ENCODE assay signal across 16 mouse cellular contexts in the genomic region with DNA sequence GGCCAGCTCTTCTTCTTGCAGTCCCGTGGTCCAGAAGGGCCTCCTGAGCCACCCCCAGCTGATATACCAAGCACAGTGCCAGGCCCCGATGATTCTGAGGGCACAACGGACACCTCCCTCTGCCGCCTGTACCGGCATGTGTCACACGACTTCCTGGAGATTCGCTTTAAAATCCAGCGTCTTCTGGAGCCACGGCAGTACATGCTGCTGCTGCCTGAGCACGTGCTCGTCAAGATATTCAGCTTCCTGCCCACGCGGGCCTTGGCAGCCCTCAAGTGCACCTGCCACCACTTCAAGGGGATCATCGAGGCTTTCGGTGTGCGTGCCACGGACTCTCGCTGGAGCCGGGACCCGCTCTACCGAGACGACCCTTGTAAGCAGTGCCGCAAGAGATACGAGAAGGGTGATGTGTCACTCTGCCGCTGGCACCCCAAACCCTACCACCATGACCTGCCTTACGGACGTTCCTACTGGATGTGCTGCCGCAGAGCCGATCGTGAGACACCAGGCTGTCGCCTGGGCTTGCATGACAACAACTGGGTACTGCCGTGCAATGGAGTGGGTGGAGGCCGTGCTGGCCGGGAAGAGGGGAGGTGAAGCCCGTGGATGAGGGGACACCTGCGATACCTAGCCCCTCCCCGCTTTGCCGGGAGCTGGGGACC. TPM values are rescaled to one million over a fixed set of nuclear protein-coding genes. Genes with fewer than 3 reads are reported as not detected.
A peak's percentile ranks its signal among the peaks of the same experiment; 100 is the strongest.
DNase-seq lines count a peak whose midpoint lies in the region; ATAC-seq lines count a peak whose summit lies in the region.
"Had no signal": no experiment of that assay in that cellular context is flagged by ENCODE, and none has a peak within 500 bp of the region (broad histone marks: within the 10 kb centered on the region; RNA-seq: fewer than 3 reads in every experiment).

No protein-coding gene starts in this region.

- H3K36me3 ChIP-seq in hindbrain, embryonic 12.5 days: peaks cover 66% of the 10 kb centered on the region
- H3K36me3 ChIP-seq in hindbrain, embryonic 14.5 days (replicated peaks; ENCODE audit: control insufficient read depth, insufficient read depth): peaks cover 73% of the 10 kb centered on the region
- H3K36me3 ChIP-seq in midbrain, embryonic 14.5 days (ENCODE audit: control insufficient read depth, insufficient read depth, low read length): peaks cover 61% of the 10 kb centered on the region
- peaks cover 69% of the 10 kb centered on the region for H3K36me3 ChIP-seq in midbrain, embryonic 13.5 days

- WGBS in hindbrain, embryonic 12.5 days: 92% methylated on average over 38 of the region's 38 CpGs
- 94% methylated on average over 38 of the region's 38 CpGs for whole genome bisulfite sequencing in hindbrain, embryonic 14.5 days
- 95% methylated on average over 38 of the region's 38 CpGs for WGBS in midbrain, embryonic 14.5 days
- 92% methylated on average over 38 of the region's 38 CpGs for WGBS in midbrain, embryonic 13.5 days

- no peak overlapping the region for H3K4me3 ChIP-seq in hindbrain, embryonic 12.5 days
- no peak overlapping the region for H3K4me3 ChIP-seq in hindbrain, embryonic 14.5 days (replicated peaks; ENCODE audit: low read length)
- H3K4me3 ChIP-seq in midbrain, embryonic 14.5 days (replicated peaks; ENCODE audit: low read depth, low read length): no peak overlapping the region
- no peak overlapping the region for H3K4me3 ChIP-seq in midbrain, embryonic 13.5 days (replicated peaks)
- H3K4me3 ChIP-seq: heart, embryonic 13.5 days; limb, embryonic 12.5 days had no signal

- H3K4me2 ChIP-seq in hindbrain, embryonic 12.5 days (replicated peaks): no peak overlapping the region
- H3K4me2 ChIP-seq in hindbrain, embryonic 14.5 days (replicated peaks): no peak overlapping the region
- no peak overlapping the region for H3K4me2 ChIP-seq in midbrain, embryonic 14.5 days (ENCODE audit: low read length)
- H3K4me2 ChIP-seq in midbrain, embryonic 13.5 days (replicated peaks): no peak overlapping the region
- H3K4me2 ChIP-seq: heart, embryonic 13.5 days; limb, embryonic 12.5 days had no signal

- no peak for DNase-seq in hindbrain, embryonic 14.5 days (ENCODE audit: low spot score)
- no peak for DNase-seq in midbrain, embryonic 14.5 days
- DNase-seq in right cerebral cortex, postnatal 10 days (ENCODE audit: low spot score in 2 of 2): peak; percentile 42 to 59
- DNase-seq in adipocyte (ENCODE audit: low spot score): no peak
- no peak for DNase-seq in gastrocnemius, adult 8-10 months (ENCODE audit: low spot score in 2 of 2)
- DNase-seq: cerebellum, adult 11 months had no signal

- no peaks in the 10 kb centered on the region for H3K27me3 ChIP-seq in hindbrain, embryonic 12.5 days
- no peaks in the 10 kb centered on the region for H3K27me3 ChIP-seq in hindbrain, embryonic 14.5 days (ENCODE audit: control insufficient read depth, insufficient read depth, low read length)
- no peaks in the 10 kb centered on the region for H3K27me3 ChIP-seq in midbrain, embryonic 14.5 days (ENCODE audit: control insufficient read depth, insufficient read depth, low read length)
- H3K27me3 ChIP-seq in midbrain, embryonic 13.5 days: no peaks in the 10 kb centered on the region
- H3K27me3 ChIP-seq: heart, embryonic 13.5 days; limb, embryonic 12.5 days; Patski had no signal

- no peak for ATAC-seq in hindbrain, embryonic 12.5 days (ENCODE audit: low FRiP score)
- ATAC-seq in hindbrain, embryonic 14.5 days (ENCODE audit: low FRiP score): no peak
- peak; percentile 24; the same call in 1 of the 2 replicates for ATAC-seq in midbrain, embryonic 14.5 days (ENCODE audit: low FRiP score, low TSS enrichment)
- ATAC-seq in midbrain, embryonic 13.5 days: no peak
- peak; percentile 33; the same call in 1 of the 2 replicates for ATAC-seq in common myeloid progenitor, adult 5-6 weeks (replicated peaks; ENCODE audit: low read depth, poor library complexity, severe bottlenecking)
- ATAC-seq: CD4-positive, CD25-positive, alpha-beta regulatory T cell, adult 4 months; intestine, postnatal 0 days; Patski had no signal

- no peak overlapping the region for H3K9ac ChIP-seq in hindbrain, embryonic 12.5 days
- H3K9ac ChIP-seq in hindbrain, embryonic 14.5 days: no peak overlapping the region
- no peak overlapping the region for H3K9ac ChIP-seq in midbrain, embryonic 14.5 days (replicated peaks; ENCODE audit: low read length)
- no peak overlapping the region for H3K9ac ChIP-seq in midbrain, embryonic 13.5 days (replicated peaks)
- H3K9ac ChIP-seq: heart, embryonic 13.5 days; limb, embryonic 12.5 days had no signal

- H3K27ac ChIP-seq in hindbrain, embryonic 12.5 days: 0 out of 2 replicates have a peak overlapping the region, but pooled peaks have one; percentile 12
- no peak overlapping the region for H3K27ac ChIP-seq in hindbrain, embryonic 14.5 days
- no peak overlapping the region for H3K27ac ChIP-seq in midbrain, embryonic 14.5 days (replicated peaks; ENCODE audit: low read depth, low read length)
- no peak overlapping the region for H3K27ac ChIP-seq in midbrain, embryonic 13.5 days
- H3K27ac ChIP-seq: heart, embryonic 13.5 days; limb, embryonic 12.5 days had no signal

- H3K4me1 ChIP-seq in hindbrain, embryonic 12.5 days: peaks cover 4% of the 10 kb centered on the region; the same call in 1 of the 2 replicates
- H3K4me1 ChIP-seq in hindbrain, embryonic 14.5 days (replicated peaks; ENCODE audit: control insufficient read depth, insufficient read depth, low read length): 0 out of 2 replicates have a peak, but pooled peaks cover 4% of the 10 kb centered on the region
- H3K4me1 ChIP-seq in midbrain, embryonic 14.5 days (ENCODE audit: control insufficient read depth, insufficient read depth, low read length): peaks cover 5% of the 10 kb centered on the region; the same call in 1 of the 2 replicates
- peaks cover 8% of the 10 kb centered on the region for H3K4me1 ChIP-seq in midbrain, embryonic 13.5 days (replicated peaks)

- H3K9me3 ChIP-seq in hindbrain, embryonic 12.5 days (replicated peaks): no peaks in the 10 kb centered on the region
- H3K9me3 ChIP-seq in hindbrain, embryonic 14.5 days (ENCODE audit: control insufficient read depth, low read length): no peaks in the 10 kb centered on the region
- H3K9me3 ChIP-seq in midbrain, embryonic 14.5 days (ENCODE audit: control insufficient read depth, low read length): no peaks in the 10 kb centered on the region
- H3K9me3 ChIP-seq in midbrain, embryonic 13.5 days: no peaks in the 10 kb centered on the region
- H3K9me3 ChIP-seq: heart, embryonic 13.5 days; limb, embryonic 12.5 days had no signal

RNA-seq across cellular contexts. Expression of a gene that starts 12.3 kb away (rescaled TPM):
- polyA plus RNA-seq in hindbrain, embryonic 12.5 days (2016; fragmentation: Nextera tagmentation; extraction: Ambion mirVana): 21.2 and 22.8 TPM in 2 replicates
- 19.1 and 20.3 TPM in 2 replicates for polyA plus RNA-seq in hindbrain, embryonic 14.5 days (2014; fragmentation: Nextera tagmentation; extraction: Ambion mirVana)
- polyA plus RNA-seq in midbrain, embryonic 14.5 days (2014; fragmentation: Nextera tagmentation; extraction: Ambion mirVana): 18.5 and 20.0 TPM in 2 replicates
- polyA plus RNA-seq in midbrain, embryonic 13.5 days (2015; fragmentation: Nextera tagmentation; extraction: Ambion mirVana): 22.5 and 23.9 TPM in 2 replicates
- total RNA-seq in common myeloid progenitor, adult 5-6 weeks (2017): 3.7 and 5.4 TPM in 2 replicates
- total RNA-seq in gastrocnemius, adult 8-10 months (2022): 1 to 10 TPM; 1.6 to 2.3 (median 1.9) TPM

RNA-seq across cellular contexts. Expression of a gene that starts 12.7 kb away (rescaled TPM):
- polyA plus RNA-seq in hindbrain, embryonic 12.5 days (2016; fragmentation: Nextera tagmentation; extraction: Ambion mirVana): 118 and 122 TPM in 2 replicates
- polyA plus RNA-seq in hindbrain, embryonic 14.5 days (2014; fragmentation: Nextera tagmentation; extraction: Ambion mirVana): 104 and 110 TPM in 2 replicates
- 112 and 130 TPM in 2 replicates for polyA plus RNA-seq in midbrain, embryonic 14.5 days (2014; fragmentation: Nextera tagmentation; extraction: Ambion mirVana)
- polyA plus RNA-seq in midbrain, embryonic 13.5 days (2015; fragmentation: Nextera tagmentation; extraction: Ambion mirVana): 124 and 126 TPM in 2 replicates
- total RNA-seq in common myeloid progenitor, adult 5-6 weeks (2017): 73.5 and 79.5 TPM in 2 replicates
- 10 to 100 TPM; 50.6 to 59.4 (median 57.3) TPM for total RNA-seq in gastrocnemius, adult 8-10 months (2022)

RNA-seq across cellular contexts. Expression of a gene that starts 17.1 kb away (rescaled TPM):
- polyA plus RNA-seq in hindbrain, embryonic 12.5 days (2016; fragmentation: Nextera tagmentation; extraction: Ambion mirVana): 20.9 TPM in 2 replicates
- 10.9 and 11.9 TPM in 2 replicates for polyA plus RNA-seq in hindbrain, embryonic 14.5 days (2014; fragmentation: Nextera tagmentation; extraction: Ambion mirVana)
- polyA plus RNA-seq in midbrain, embryonic 14.5 days (2014; fragmentation: Nextera tagmentation; extraction: Ambion mirVana): 11.3 and 13.8 TPM in 2 replicates
- 19.6 and 20.6 TPM in 2 replicates for polyA plus RNA-seq in midbrain, embryonic 13.5 days (2015; fragmentation: Nextera tagmentation; extraction: Ambion mirVana)
- 5.7 and 6.6 TPM in 2 replicates for total RNA-seq in common myeloid progenitor, adult 5-6 weeks (2017)
- total RNA-seq in gastrocnemius, adult 8-10 months (2022): 1 to 10 TPM; 2.2 to 2.9 (median 2.3) TPM

RNA-seq across cellular contexts. Expression of a gene that starts 18.6 kb away (rescaled TPM):
- polyA plus RNA-seq in hindbrain, embryonic 12.5 days (2016; fragmentation: Nextera tagmentation; extraction: Ambion mirVana): 1.8 TPM in 2 replicates
- polyA plus RNA-seq in hindbrain, embryonic 14.5 days (2014; fragmentation: Nextera tagmentation; extraction: Ambion mirVana): 6.7 and 7.7 TPM in 2 replicates
- 5.2 and 5.8 TPM in 2 replicates for polyA plus RNA-seq in midbrain, embryonic 14.5 days (2014; fragmentation: Nextera tagmentation; extraction: Ambion mirVana)
- polyA plus RNA-seq in midbrain, embryonic 13.5 days (2015; fragmentation: Nextera tagmentation; extraction: Ambion mirVana): 1.6 and 1.9 TPM in 2 replicates
- total RNA-seq in common myeloid progenitor, adult 5-6 weeks (2017): 0.68 and 1.5 TPM in 2 replicates
- not detected for total RNA-seq in gastrocnemius, adult 8-10 months (2022)
- total RNA-seq: gastrocnemius, postnatal 36 days had no signal
- polyA plus RNA-seq: CD4-positive, CD25-positive, alpha-beta regulatory T cell, adult 4 months; large intestine, adult 2 months had no signal

RNA-seq across cellular contexts. Expression of a gene that starts 29.1 kb away (rescaled TPM):
- 1.4 and 2.0 TPM in 2 replicates for polyA plus RNA-seq in hindbrain, embryonic 12.5 days (2016; fragmentation: Nextera tagmentation; extraction: Ambion mirVana)
- 0.62 and 1.1 TPM in 2 replicates for polyA plus RNA-seq in hindbrain, embryonic 14.5 days (2014; fragmentation: Nextera tagmentation; extraction: Ambion mirVana)
- polyA plus RNA-seq in midbrain, embryonic 14.5 days (2014; fragmentation: Nextera tagmentation; extraction: Ambion mirVana): 2.6 and 3.1 TPM in 2 replicates
- 2.6 and 3.4 TPM in 2 replicates for polyA plus RNA-seq in midbrain, embryonic 13.5 days (2015; fragmentation: Nextera tagmentation; extraction: Ambion mirVana)
- total RNA-seq in common myeloid progenitor, adult 5-6 weeks (2017): not detected in 2 replicates
- total RNA-seq in gastrocnemius, adult 8-10 months (2022): under 1 TPM in 1 of 4 experiments, not detected in 3; 0.13 TPM
- total RNA-seq: gastrocnemius, postnatal 36 days had no signal
- polyA plus RNA-seq: CD4-positive, CD25-positive, alpha-beta regulatory T cell, adult 4 months had no signal

Comparison
In these comparisons a context has a peak if more than half of its experiments do, and no peak if none do; other contexts are left out.
1. ATAC-seq: peak in midbrain, embryonic 14.5 days (single experiment) and common myeloid progenitor, adult 5-6 weeks (single experiment); none in hindbrain, embryonic 12.5 days (single experiment), hindbrain, embryonic 14.5 days (single experiment) and midbrain, embryonic 13.5 days (single experiment).
2. DNase-seq: peak in right cerebral cortex, postnatal 10 days (2 of 2); none in hindbrain, embryonic 14.5 days (single experiment), midbrain, embryonic 14.5 days (single experiment), adipocyte (single experiment) and gastrocnemius, adult 8-10 months (0 of 2).